In the genomic region with DNA sequence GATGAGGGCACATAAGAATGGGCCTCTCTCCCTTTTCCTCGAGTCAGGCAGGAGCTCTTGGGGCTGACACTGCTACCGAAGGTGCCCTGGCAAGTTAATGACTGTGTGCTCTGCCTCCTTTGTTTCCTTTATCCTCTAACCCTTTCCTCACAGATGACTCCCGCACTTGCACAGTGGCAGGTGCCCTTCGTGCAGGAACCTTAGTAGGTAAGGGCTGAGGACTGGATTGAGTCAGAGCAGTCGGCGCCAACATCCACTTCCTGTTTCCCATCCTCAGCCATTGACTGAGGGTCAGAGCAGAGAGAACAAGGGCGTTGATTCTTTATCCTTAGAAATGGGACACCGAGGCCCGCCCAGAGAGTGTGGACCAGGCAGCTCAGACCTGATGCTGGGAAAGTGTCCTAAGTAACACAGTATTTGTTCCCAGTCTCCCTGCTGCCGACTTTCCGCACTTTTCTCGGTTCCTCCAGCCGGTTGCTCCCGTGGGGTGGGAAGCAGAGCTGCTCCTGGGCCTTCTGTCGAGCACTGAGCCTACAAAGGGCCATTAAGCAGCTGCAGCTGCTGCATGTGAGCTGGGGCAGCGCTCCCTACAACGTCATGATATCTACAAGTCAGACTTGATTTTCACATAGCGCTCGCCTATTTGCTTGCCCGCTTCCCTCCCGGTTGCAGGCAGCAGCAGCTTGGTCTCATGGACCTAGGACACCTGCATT, we compare ENCODE assay signal across 11 mouse cellular contexts. TPM values are rescaled to one million over a fixed set of nuclear protein-coding genes. Genes with fewer than 3 reads are reported as not detected.
DNase-seq lines count a peak whose midpoint lies in the region; ATAC-seq and TF ChIP-seq lines count a peak whose summit lies in the region.
"Had no signal": no experiment of that assay in that cellular context is flagged by ENCODE, and none has a peak within 500 bp of the region (broad histone marks: within the 10 kb centered on the region; RNA-seq: fewer than 3 reads in every experiment).

No protein-coding gene starts in this region.

- TF ChIP-seq CTCF in kidney, postnatal 0 days (IDR thresholded peaks at IDR 0.05; ENCODE audit: low read depth): no peak
- TF ChIP-seq CTCF in kidney, adult 2 months (conservative IDR thresholded peaks at IDR 0.05; ENCODE audit: insufficient read depth, insufficient read length, low read depth, low read length): no peak
- TF ChIP-seq CTCF in hindbrain, postnatal 0 days (IDR thresholded peaks at IDR 0.05; ENCODE audit: low read depth): no peak

- 40% methylated on average over 21 of the region's 21 CpGs for WGBS in kidney, postnatal 0 days
- WGBS in kidney, adult 2 months: 65% methylated on average over 21 of the region's 21 CpGs
- 39% methylated on average over 21 of the region's 21 CpGs for WGBS in hindbrain, postnatal 0 days
- 37% methylated on average over 21 of the region's 21 CpGs for WGBS in midbrain, embryonic 14.5 days

- DNase-seq in kidney, postnatal 0 days (ENCODE audit: low spot score): no peak
- DNase-seq in kidney, adult 2 months: no peak
- DNase-seq in R1 (ENCODE audit: low read depth, low spot score): peak; percentile 74
- no peak for DNase-seq in hindbrain, postnatal 0 days (ENCODE audit: low spot score)
- DNase-seq in midbrain, embryonic 14.5 days: peak; percentile 26
- DNase-seq in left cerebral cortex, postnatal 10 days (ENCODE audit: extremely low spot score in 1 of 2, low spot score in 2 of 2): no peak
- DNase-seq in cerebellum, postnatal 4 days (ENCODE audit: low spot score in 2 of 2): no peak

- TF ChIP-seq POLR2A in kidney, adult 2 months (IDR thresholded peaks at IDR 0.05; ENCODE audit: low read depth, low read length): no peak

- H3K27me3 ChIP-seq in kidney, postnatal 0 days (ENCODE audit: insufficient read depth, low read length): no peaks in the 10 kb centered on the region
- no peaks in the 10 kb centered on the region for H3K27me3 ChIP-seq in kidney, adult 2 months (replicated peaks; ENCODE audit: control insufficient read depth, insufficient read depth, low read length)
- peaks cover 12% of the 10 kb centered on the region; the same call in 1 of the 2 replicates for H3K27me3 ChIP-seq in hindbrain, postnatal 0 days (ENCODE audit: insufficient read depth, low read length)
- H3K27me3 ChIP-seq in midbrain, embryonic 14.5 days (ENCODE audit: control insufficient read depth, insufficient read depth, low read length): peaks cover 48% of the 10 kb centered on the region

- H3K4me3 ChIP-seq in kidney, postnatal 0 days (replicated peaks; ENCODE audit: low read depth, low read length): no peak overlapping the region
- H3K4me3 ChIP-seq in kidney, adult 2 months (ENCODE audit: insufficient read depth, low read depth, low read length): no peak overlapping the region
- H3K4me3 ChIP-seq in hindbrain, postnatal 0 days (ENCODE audit: low read length): no peak overlapping the region
- no peak overlapping the region for H3K4me3 ChIP-seq in midbrain, embryonic 14.5 days (replicated peaks; ENCODE audit: low read depth, low read length)

- H3K9me3 ChIP-seq in kidney, postnatal 0 days (replicated peaks; ENCODE audit: low read length): no peaks in the 10 kb centered on the region
- no peaks in the 10 kb centered on the region for H3K9me3 ChIP-seq in hindbrain, postnatal 0 days (ENCODE audit: low read length)
- H3K9me3 ChIP-seq in midbrain, embryonic 14.5 days (ENCODE audit: control insufficient read depth, low read length): no peaks in the 10 kb centered on the region

- H3K4me1 ChIP-seq in kidney, postnatal 0 days (replicated peaks; ENCODE audit: insufficient read depth, low read length): peaks cover 26% of the 10 kb centered on the region
- no peaks in the 10 kb centered on the region; the same call in 1 of the 2 replicates for H3K4me1 ChIP-seq in kidney, adult 2 months (ENCODE audit: control insufficient read depth, insufficient read depth, low read length)
- peaks cover 5% of the 10 kb centered on the region; the same call in 1 of the 2 replicates for H3K4me1 ChIP-seq in hindbrain, postnatal 0 days (ENCODE audit: insufficient read depth, low read length)
- H3K4me1 ChIP-seq in midbrain, embryonic 14.5 days (ENCODE audit: control insufficient read depth, insufficient read depth, low read length): 0 out of 2 replicates have a peak, but pooled peaks cover 4% of the 10 kb centered on the region

- no peak overlapping the region for H3K9ac ChIP-seq in kidney, postnatal 0 days (ENCODE audit: low read depth, low read length)
- 0 out of 2 replicates have a peak overlapping the region, but pooled peaks have one; percentile 30 for H3K9ac ChIP-seq in hindbrain, postnatal 0 days (replicated peaks; ENCODE audit: low read length)
- H3K9ac ChIP-seq in midbrain, embryonic 14.5 days (replicated peaks; ENCODE audit: low read length): no peak overlapping the region

- intact Hi-C loops in left cerebral cortex, postnatal 10 days (cut with DNase I): no loop called here

- H3K4me2 ChIP-seq in kidney, postnatal 0 days (ENCODE audit: low read length): no peak overlapping the region
- H3K4me2 ChIP-seq in hindbrain, postnatal 0 days (ENCODE audit: low read depth, low read length): no peak overlapping the region
- H3K4me2 ChIP-seq in midbrain, embryonic 14.5 days (ENCODE audit: low read length): no peak overlapping the region

- no peak for ATAC-seq in kidney, postnatal 0 days (replicated peaks; ENCODE audit: low FRiP score, low read depth)
- no peak for ATAC-seq in hindbrain, postnatal 0 days
- no peak for ATAC-seq in midbrain, embryonic 14.5 days (ENCODE audit: low FRiP score, low TSS enrichment)

- H3K27ac ChIP-seq in kidney, postnatal 0 days: peak overlapping the region; percentile 8; the same call in 1 of the 2 replicates
- no peak overlapping the region for H3K27ac ChIP-seq in kidney, adult 2 months (ENCODE audit: insufficient read depth, low read depth, low read length)
- H3K27ac ChIP-seq in hindbrain, postnatal 0 days: no peak overlapping the region; the same call in 1 of the 2 replicates
- no peak overlapping the region for H3K27ac ChIP-seq in midbrain, embryonic 14.5 days (replicated peaks; ENCODE audit: low read depth, low read length)

- H3K36me3 ChIP-seq in kidney, postnatal 0 days (ENCODE audit: insufficient read depth, low read length): no peaks in the 10 kb centered on the region
- H3K36me3 ChIP-seq in kidney, adult 2 months (ENCODE audit: control insufficient read depth, insufficient read depth, low read length): no peaks in the 10 kb centered on the region
- H3K36me3 ChIP-seq in hindbrain, postnatal 0 days (ENCODE audit: insufficient read depth, low read length): no peaks in the 10 kb centered on the region
- H3K36me3 ChIP-seq in midbrain, embryonic 14.5 days (ENCODE audit: control insufficient read depth, insufficient read depth, low read length): no peaks in the 10 kb centered on the region

RNA-seq across cellular contexts. Expression of a gene that starts 8.6 kb away (rescaled TPM):
- 499 and 556 TPM in 2 replicates for polyA plus RNA-seq in kidney, postnatal 0 days (2015; fragmentation: Nextera tagmentation; extraction: Ambion mirVana)
- 906 and 994 TPM in 2 replicates for polyA plus RNA-seq in kidney, adult 2 months (2012; rRNA removed)
- total RNA-seq in hindbrain, postnatal 0 days (2014; rRNA removed): 648 and 1,037 TPM in 2 replicates
- polyA plus RNA-seq in hindbrain, postnatal 0 days (2015; fragmentation: Nextera tagmentation; extraction: Ambion mirVana): 742 and 847 TPM in 2 replicates
- 34.9 and 38.4 TPM in 2 replicates for polyA plus RNA-seq in midbrain, embryonic 14.5 days (2014; fragmentation: Nextera tagmentation; extraction: Ambion mirVana)
- 100 to 1,000 TPM in 1 of 2 experiments, 10 to 100 TPM in 1; 80.3 to 200 TPM for total RNA-seq in left cerebral cortex, postnatal 10 days (2021)

RNA-seq across cellular contexts. Expression of a gene that starts 15.0 kb away (rescaled TPM):
- polyA plus RNA-seq in kidney, postnatal 0 days (2015; fragmentation: Nextera tagmentation; extraction: Ambion mirVana): 98.3 and 113 TPM in 2 replicates
- 57.6 and 80.2 TPM in 2 replicates for polyA plus RNA-seq in kidney, adult 2 months (2012; rRNA removed)
- 109 and 110 TPM in 2 replicates for total RNA-seq in hindbrain, postnatal 0 days (2014; rRNA removed)
- 202 and 239 TPM in 2 replicates for polyA plus RNA-seq in hindbrain, postnatal 0 days (2015; fragmentation: Nextera tagmentation; extraction: Ambion mirVana)
- polyA plus RNA-seq in midbrain, embryonic 14.5 days (2014; fragmentation: Nextera tagmentation; extraction: Ambion mirVana): 7.9 and 9.3 TPM in 2 replicates
- total RNA-seq in left cerebral cortex, postnatal 10 days (2021): 100 to 1,000 TPM in 1 of 2 experiments, 10 to 100 TPM in 1; 63.5 to 266 TPM
- total RNA-seq: monocyte, adult 5-6 weeks had no signal

RNA-seq across cellular contexts. Expression of a gene that starts 26.9 kb away (rescaled TPM):
- 45.0 and 53.6 TPM in 2 replicates for polyA plus RNA-seq in kidney, postnatal 0 days (2015; fragmentation: Nextera tagmentation; extraction: Ambion mirVana)
- polyA plus RNA-seq in kidney, adult 2 months (2012; rRNA removed): 11.2 and 11.9 TPM in 2 replicates
- total RNA-seq in hindbrain, postnatal 0 days (2014; rRNA removed): 33.1 and 43.3 TPM in 2 replicates
- 42.3 and 44.8 TPM in 2 replicates for polyA plus RNA-seq in hindbrain, postnatal 0 days (2015; fragmentation: Nextera tagmentation; extraction: Ambion mirVana)
- 58.5 and 75.4 TPM in 2 replicates for polyA plus RNA-seq in midbrain, embryonic 14.5 days (2014; fragmentation: Nextera tagmentation; extraction: Ambion mirVana)
- 10 to 100 TPM; 49.1 to 51.0 TPM for total RNA-seq in left cerebral cortex, postnatal 10 days (2021)

RNA-seq across cellular contexts. Expression of a gene that starts 35.0 kb away (rescaled TPM):
- polyA plus RNA-seq in kidney, postnatal 0 days (2015; fragmentation: Nextera tagmentation; extraction: Ambion mirVana): 2.2 and 2.7 TPM in 2 replicates
- polyA plus RNA-seq in kidney, adult 2 months (2012; rRNA removed): 4.2 and 8.4 TPM in 2 replicates
- 631 and 889 TPM in 2 replicates for total RNA-seq in hindbrain, postnatal 0 days (2014; rRNA removed)
- polyA plus RNA-seq in hindbrain, postnatal 0 days (2015; fragmentation: Nextera tagmentation; extraction: Ambion mirVana): 445 and 458 TPM in 2 replicates
- polyA plus RNA-seq in midbrain, embryonic 14.5 days (2014; fragmentation: Nextera tagmentation; extraction: Ambion mirVana): 137 and 212 TPM in 2 replicates
- total RNA-seq in left cerebral cortex, postnatal 10 days (2021): 100 to 1,000 TPM; 452 to 527 TPM
- total RNA-seq: monocyte, adult 5-6 weeks had no signal
- polyA plus RNA-seq: spleen, adult 2 months had no signal

RNA-seq across cellular contexts. Expression of a gene that starts 50.4 kb away (rescaled TPM):
- not detected in 2 replicates for polyA plus RNA-seq in kidney, postnatal 0 days (2015; fragmentation: Nextera tagmentation; extraction: Ambion mirVana)
- not detected in 2 replicates for polyA plus RNA-seq in kidney, adult 2 months (2012; rRNA removed)
- not detected in 2 replicates for total RNA-seq in hindbrain, postnatal 0 days (2014; rRNA removed)
- polyA plus RNA-seq in hindbrain, postnatal 0 days (2015; fragmentation: Nextera tagmentation; extraction: Ambion mirVana): not detected in 2 replicates
- not detected in 2 replicates for polyA plus RNA-seq in midbrain, embryonic 14.5 days (2014; fragmentation: Nextera tagmentation; extraction: Ambion mirVana)
- total RNA-seq in left cerebral cortex, postnatal 10 days (2021): not detected
- total RNA-seq: monocyte, adult 5-6 weeks had no signal
- polyA plus RNA-seq: embryonic facial prominence, embryonic 11.5 days; heart, embryonic 16.5 days; spleen, adult 2 months had no signal

Comparison
In these comparisons a context has a peak if more than half of its experiments do, and no peak if none do; other contexts are left out.
1. DNase-seq: peak in R1 (single experiment) and midbrain, embryonic 14.5 days (single experiment); none in kidney, postnatal 0 days (single experiment), kidney, adult 2 months (single experiment), hindbrain, postnatal 0 days (single experiment), left cerebral cortex, postnatal 10 days (0 of 2) and cerebellum, postnatal 4 days (0 of 2).
2. RNA of a gene that starts 8.6 kb away (polyA plus RNA-seq): 906 to 994 TPM in kidney, adult 2 months, 742 to 847 TPM in hindbrain, postnatal 0 days and 499 to 556 TPM in kidney, postnatal 0 days; 34.9 to 38.4 TPM in midbrain, embryonic 14.5 days; every median in the first group is over 10 times any median in the second.